ENCODE assay signal across 9 mouse cellular contexts in genomic region chr19:21897122-21897827, GRCm38 (mm10).
DNase-seq lines count a peak whose midpoint lies in the region; ATAC-seq and TF ChIP-seq lines count a peak whose summit lies in the region.
"Had no signal": no experiment of that assay in that cellular context is flagged by ENCODE, and none has a peak within 500 bp of the region (broad histone marks: within the 10 kb centered on the region; RNA-seq: fewer than 3 reads in every experiment).

No protein-coding gene starts in this region.

- H3K4me1 ChIP-seq in kidney, postnatal 0 days (replicated peaks; ENCODE audit: insufficient read depth, low read length), result 0 out of 2 replicates have a peak, but pooled peaks cover 11% of the 10 kb centered on the region
- peaks cover 30% of the 10 kb centered on the region for H3K4me1 ChIP-seq in megakaryocyte, embryonic 14.5 days
- no peaks in the 10 kb centered on the region for H3K4me1 ChIP-seq in hindbrain, embryonic 13.5 days (replicated peaks)
- H3K4me1 ChIP-seq in hindbrain, postnatal 0 days (ENCODE audit: insufficient read depth, low read length), result no peaks in the 10 kb centered on the region

- no peak for TF ChIP-seq CTCF in kidney, postnatal 0 days (IDR thresholded peaks at IDR 0.05; ENCODE audit: low read depth)
- TF ChIP-seq CTCF in hindbrain, postnatal 0 days (IDR thresholded peaks at IDR 0.05; ENCODE audit: low read depth), result no peak

- WGBS in kidney, postnatal 0 days, result 66% methylated on average over 7 of the region's 7 CpGs
- 87% methylated on average over 7 of the region's 7 CpGs for WGBS in hindbrain, embryonic 13.5 days
- 84% methylated on average over 7 of the region's 7 CpGs for WGBS in hindbrain, postnatal 0 days

- DNase-seq in adrenal gland, postnatal 10 days, result peak; percentile 12
- DNase-seq in adrenal gland, postnatal 4 days (ENCODE audit: low spot score in 2 of 2), result no peak
- peak; percentile 68 to 85 for DNase-seq in heart, adult 18-20 months
- peak; percentile 37 for DNase-seq in kidney, postnatal 0 days (ENCODE audit: low spot score)
- DNase-seq in right cerebral cortex, adult 18-20 months, result no peak
- DNase-seq in hindbrain, postnatal 0 days (ENCODE audit: low spot score), result no peak

- H3K36me3 ChIP-seq in kidney, postnatal 0 days (ENCODE audit: insufficient read depth, low read length), result no peaks in the 10 kb centered on the region
- H3K36me3 ChIP-seq in megakaryocyte, embryonic 14.5 days (replicated peaks; ENCODE audit: low read length), result no peaks in the 10 kb centered on the region
- H3K36me3 ChIP-seq in hindbrain, embryonic 13.5 days, result no peaks in the 10 kb centered on the region
- H3K36me3 ChIP-seq in hindbrain, postnatal 0 days (ENCODE audit: insufficient read depth, low read length), result no peaks in the 10 kb centered on the region
- H3K36me3 ChIP-seq: embryonic facial prominence, embryonic 13.5 days had no signal

- no peaks in the 10 kb centered on the region for H3K9me3 ChIP-seq in kidney, postnatal 0 days (replicated peaks; ENCODE audit: low read length)
- H3K9me3 ChIP-seq in megakaryocyte, embryonic 14.5 days, result no peaks in the 10 kb centered on the region
- no peaks in the 10 kb centered on the region for H3K9me3 ChIP-seq in hindbrain, embryonic 13.5 days
- H3K9me3 ChIP-seq in hindbrain, postnatal 0 days (ENCODE audit: low read length), result no peaks in the 10 kb centered on the region
- H3K9me3 ChIP-seq: embryonic facial prominence, embryonic 13.5 days had no signal

- peak overlapping the region; percentile 31; the same call in 1 of the 2 replicates for H3K27ac ChIP-seq in kidney, postnatal 0 days
- no peak overlapping the region for H3K27ac ChIP-seq in hindbrain, embryonic 13.5 days
- no peak overlapping the region for H3K27ac ChIP-seq in hindbrain, postnatal 0 days

- H3K9ac ChIP-seq in kidney, postnatal 0 days (ENCODE audit: low read depth, low read length), result no peak overlapping the region
- no peak overlapping the region for H3K9ac ChIP-seq in hindbrain, embryonic 13.5 days
- no peak overlapping the region for H3K9ac ChIP-seq in hindbrain, postnatal 0 days (replicated peaks; ENCODE audit: low read length)
- H3K9ac ChIP-seq: embryonic facial prominence, embryonic 13.5 days had no signal

- H3K4me2 ChIP-seq in kidney, postnatal 0 days (ENCODE audit: low read length), result no peak overlapping the region
- H3K4me2 ChIP-seq in hindbrain, embryonic 13.5 days, result no peak overlapping the region
- H3K4me2 ChIP-seq in hindbrain, postnatal 0 days (ENCODE audit: low read depth, low read length), result no peak overlapping the region
- H3K4me2 ChIP-seq: embryonic facial prominence, embryonic 13.5 days had no signal

- no peaks in the 10 kb centered on the region for H3K27me3 ChIP-seq in kidney, postnatal 0 days (ENCODE audit: insufficient read depth, low read length)
- peaks cover 43% of the 10 kb centered on the region for H3K27me3 ChIP-seq in megakaryocyte, embryonic 14.5 days (replicated peaks)
- H3K27me3 ChIP-seq in hindbrain, embryonic 13.5 days, result no peaks in the 10 kb centered on the region
- no peaks in the 10 kb centered on the region for H3K27me3 ChIP-seq in hindbrain, postnatal 0 days (ENCODE audit: insufficient read depth, low read length)
- H3K27me3 ChIP-seq: embryonic facial prominence, embryonic 13.5 days had no signal

- ATAC-seq in kidney, postnatal 0 days (replicated peaks; ENCODE audit: low FRiP score, low read depth), result no peak
- ATAC-seq in hindbrain, embryonic 13.5 days (ENCODE audit: low FRiP score), result no peak
- no peak for ATAC-seq in hindbrain, postnatal 0 days

- H3K4me3 ChIP-seq in kidney, postnatal 0 days (replicated peaks; ENCODE audit: low read depth, low read length), result no peak overlapping the region
- H3K4me3 ChIP-seq in megakaryocyte, embryonic 14.5 days (replicated peaks), result peak overlapping the region; percentile 75
- no peak overlapping the region for H3K4me3 ChIP-seq in hindbrain, embryonic 13.5 days
- no peak overlapping the region for H3K4me3 ChIP-seq in hindbrain, postnatal 0 days (ENCODE audit: low read length)
- H3K4me3 ChIP-seq: embryonic facial prominence, embryonic 13.5 days had no signal

Comparison
In these comparisons a context has a peak if more than half of its experiments do, and no peak if none do; other contexts are left out.
1. DNase-seq: peak in adrenal gland, postnatal 10 days (single experiment), heart, adult 18-20 months (2 of 2) and kidney, postnatal 0 days (single experiment); none in adrenal gland, postnatal 4 days (0 of 2), right cerebral cortex, adult 18-20 months (single experiment) and hindbrain, postnatal 0 days (single experiment).